Mouse (Mus musculus) right cerebral cortex, postnatal 10 days (tissue): ENCODE results near the gene Ceacam5.

Experiments
- DNase-seq, 2 experiments: peaks; one replicate each; pipeline ENCODE4 v3.0.0; 2021; ENCODE audit warnings: low spot score in 2 of 2

The Ceacam5 gene

DNA sequence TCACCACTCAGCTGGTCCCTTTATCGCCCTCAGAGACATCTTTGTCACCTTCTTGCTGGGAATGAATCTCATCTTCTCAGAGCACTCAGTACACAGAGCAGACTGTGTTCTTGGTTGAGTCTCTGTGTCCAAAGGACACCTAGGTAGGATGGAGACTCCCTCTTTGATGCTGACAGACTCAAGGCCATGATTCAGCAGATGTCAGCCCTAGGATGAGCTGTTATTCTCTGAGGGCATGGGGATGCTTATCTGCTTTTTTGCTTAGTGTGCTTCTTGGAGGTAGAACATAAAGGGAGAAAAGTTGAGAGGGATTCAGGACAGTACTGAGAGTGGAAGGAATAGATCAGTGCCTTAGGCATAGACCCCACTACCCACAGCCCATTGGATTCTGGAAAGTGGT is at the start of gene Ceacam5:
TSS of gene Ceacam5 (plus strand) at position 301 of the 400 bp plus-strand sequence.
- no peak for DNase-seq
